Mouse (Mus musculus): ENCODE measurements around the gene Ppil3. TPM values are rescaled to one million over a fixed set of nuclear protein-coding genes. Genes with fewer than 3 reads are reported as not detected.

The Ppil3 gene
- polyA plus RNA-seq, 1 experiment from 2014 or later = 59.2 TPM

DNA sequence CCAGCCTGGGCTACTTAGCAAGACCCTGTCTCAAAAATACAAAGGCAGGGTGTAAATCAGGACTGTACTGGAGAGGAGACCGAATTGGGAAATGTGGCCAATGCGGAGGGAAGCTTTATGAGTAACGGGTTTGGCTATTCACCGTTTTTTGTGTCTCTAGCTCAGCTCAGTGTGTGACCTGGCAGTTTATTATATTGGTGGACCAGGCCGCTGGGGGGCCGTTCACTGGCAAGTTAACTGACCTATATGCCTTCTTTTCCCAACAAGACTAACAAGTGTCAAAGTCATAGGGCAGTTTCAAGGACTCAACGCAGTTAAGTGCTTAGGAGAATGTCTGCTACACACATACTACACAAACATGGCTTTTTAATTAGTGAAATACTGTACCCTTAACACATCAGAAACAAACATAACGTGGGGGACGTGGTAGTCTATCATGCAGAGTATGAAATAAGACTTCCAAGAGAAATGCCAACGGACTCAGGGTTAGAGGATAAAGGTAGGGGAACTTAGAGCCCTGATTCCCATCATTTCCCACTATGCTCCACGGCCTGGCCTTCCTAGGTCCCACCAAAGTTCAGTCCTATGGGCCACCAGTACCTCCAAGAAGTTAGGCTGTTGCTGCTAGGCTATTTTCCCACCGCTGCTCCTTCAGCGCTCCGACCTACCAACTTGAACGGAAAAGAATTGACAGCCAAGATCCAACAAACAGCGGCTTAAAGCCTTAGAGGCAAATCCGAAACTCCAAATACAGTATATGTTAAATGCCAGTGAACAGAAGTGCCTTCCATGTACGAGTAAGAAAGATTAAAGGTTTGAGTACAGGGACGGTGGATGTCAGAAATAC, 53.6 kb downstream of the Ppil3 start:
- 47% methylated on average over 19 of the region's 19 CpGs for WGBS
- Histone ChIP-seq H3K4me3 (ENCODE audit: low read depth, low read length) (peak overlapping the region; percentile 94), H3K9me3 (ENCODE audit: control insufficient read depth, low read length) (no peaks in the 10 kb centered on the region), H3K27ac (ENCODE audit: low read depth, low read length) (peak overlapping the region; percentile 95), H3K27me3 (ENCODE audit: control insufficient read depth, insufficient read depth, low read length) (no peaks in the 10 kb centered on the region), H3K36me3 (ENCODE audit: control insufficient read depth, insufficient read depth, low read length) (peaks cover 8% of the 10 kb centered on the region), H3K4me2 (replicated peaks; ENCODE audit: low read depth, low read length) (peak overlapping the region; percentile 72), H3K4me1 (replicated peaks; ENCODE audit: control insufficient read depth, insufficient read depth, low read length) (peaks cover 3% of the 10 kb centered on the region), H3K9ac (ENCODE audit: low read depth, low read length) (peak overlapping the region; percentile 96)
- DNase-seq (ENCODE audit: low spot score) = peak; percentile 40
- no peak for ATAC-seq (ENCODE audit: low FRiP score)

DNA sequence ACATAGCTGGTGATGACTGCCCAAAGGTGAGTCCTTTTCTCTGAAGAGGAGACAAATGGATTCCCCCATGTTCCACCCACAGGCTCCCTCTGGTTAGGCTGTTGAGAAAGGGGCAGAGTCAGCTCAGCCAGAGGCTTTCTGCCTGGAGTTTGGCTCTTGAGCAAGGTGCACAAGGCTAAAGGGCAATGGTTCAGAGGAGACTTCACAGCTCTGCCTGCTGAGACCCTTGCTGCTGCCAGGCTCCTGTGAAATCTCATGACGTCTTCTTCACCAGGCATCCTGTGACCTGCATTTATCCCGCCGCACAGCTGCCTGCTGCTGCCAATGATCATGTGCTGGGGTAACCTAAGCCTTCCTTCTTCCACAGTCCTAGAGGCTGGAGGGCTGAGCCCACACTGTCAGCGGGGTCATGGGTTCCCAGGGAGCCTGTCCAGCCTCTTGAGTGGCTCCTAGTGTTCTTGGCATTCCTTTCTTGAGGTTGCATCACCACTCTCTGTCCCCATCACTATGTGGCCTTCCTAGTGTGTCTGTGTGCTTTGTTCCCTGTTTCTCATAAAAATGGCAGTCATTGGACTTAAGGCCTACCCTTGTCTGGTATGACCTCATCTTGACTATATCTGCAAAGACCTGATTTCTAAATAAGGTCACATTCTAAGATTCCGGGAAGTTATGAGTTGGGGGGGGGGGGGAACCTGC, 62.6 kb downstream of the Ppil3 start:
- DNase-seq (ENCODE audit: low spot score) = no peak
- no peak overlapping the region for H3K27ac ChIP-seq (ENCODE audit: low read depth, low read length)
- WGBS = 73% methylated on average over 5 of the region's 5 CpGs
- no peak overlapping the region for H3K4me3 ChIP-seq (ENCODE audit: low read depth, low read length)
- H3K9ac ChIP-seq (ENCODE audit: low read depth, low read length) = no peak overlapping the region
- H3K4me1 ChIP-seq (replicated peaks; ENCODE audit: control insufficient read depth, insufficient read depth, low read length) = no peaks in the 10 kb centered on the region
- H3K36me3 ChIP-seq (ENCODE audit: control insufficient read depth, insufficient read depth, low read length) = no peaks in the 10 kb centered on the region
- no peak overlapping the region for H3K4me2 ChIP-seq (replicated peaks; ENCODE audit: low read depth, low read length)
- no peaks in the 10 kb centered on the region for H3K27me3 ChIP-seq (ENCODE audit: control insufficient read depth, insufficient read depth, low read length)
- no peaks in the 10 kb centered on the region for H3K9me3 ChIP-seq (ENCODE audit: control insufficient read depth, low read length)
- no peak for ATAC-seq (ENCODE audit: low FRiP score)

Other genes with a start within 250 kb of the Ppil3 start
- 0.10 TPM in 1 of 2 replicates, not detected in the other for gene Aox4, start 235.1 kb downstream of the Ppil3 start, polyA plus RNA-seq (2014; fragmentation: Nextera tagmentation; extraction: Ambion mirVana)
- 0.06 TPM in 1 of 2 replicates, not detected in the other for gene Aox2, start 167.2 kb downstream of the Ppil3 start, polyA plus RNA-seq (2014; fragmentation: Nextera tagmentation; extraction: Ambion mirVana)
- 545 and 568 TPM in 2 replicates for gene Bzw1, start 52.6 kb downstream of the Ppil3 start, polyA plus RNA-seq (2014; fragmentation: Nextera tagmentation; extraction: Ambion mirVana)
- gene Clk1, start 21.4 kb downstream of the Ppil3 start, polyA plus RNA-seq (2014; fragmentation: Nextera tagmentation; extraction: Ambion mirVana) = 159 and 195 TPM in 2 replicates
- gene Nif3l1, start 335 bp downstream of the Ppil3 start, polyA plus RNA-seq (2014; fragmentation: Nextera tagmentation; extraction: Ambion mirVana) = 67.2 and 69.8 TPM in 2 replicates
- gene Orc2, start 59.6 kb upstream of the Ppil3 start, polyA plus RNA-seq (2014; fragmentation: Nextera tagmentation; extraction: Ambion mirVana) = 42.1 and 45.2 TPM in 2 replicates
- 8.5 and 9.1 TPM in 2 replicates for gene Fam126b, start 140.8 kb upstream of the Ppil3 start, polyA plus RNA-seq (2014; fragmentation: Nextera tagmentation; extraction: Ambion mirVana)
- 150 and 164 TPM in 2 replicates for gene Ndufb3, start 140.9 kb upstream of the Ppil3 start, polyA plus RNA-seq (2014; fragmentation: Nextera tagmentation; extraction: Ambion mirVana)